Mouse (Mus musculus) MEL (cell line): Measurements from ENCODE around the gene Pik3cd. TPM values are rescaled to one million over a fixed set of nuclear protein-coding genes. Genes with fewer than 3 reads are reported as not detected.

Experiments
- BHLHE40 ChIP-seq: IDR thresholded peaks from 2 replicates; pipeline ENCODE4 v1.6.1; 2012; ENCODE audit warnings: low read depth, mild to moderate bottlenecking, inconsistent platforms, low read length, improper control_type of control experiment, borderline replicate concordance
- CHD1 ChIP-seq: IDR thresholded peaks from 2 replicates; pipeline ENCODE4 v1.6.1; 2012; ENCODE audit warnings: low read depth, mild to moderate bottlenecking, inconsistent platforms, low read length, improper control_type of control experiment
- CTCF ChIP-seq, 3 experiments: IDR thresholded peaks in 2 of 3; conservative IDR thresholded peaks in 1 of 3; 2 replicates each; pipeline ENCODE4 v1.5.1; 2011 to 2012; ENCODE audit warnings: low read length in 3 of 3, low read depth in 2 of 3, mild to moderate bottlenecking in 2 of 3, improper control_type of control experiment in 1 of 3, inconsistent platforms in 1 of 3, mixed read lengths in 1 of 3, moderate library complexity in 1 of 3; ENCODE audit not compliant: control insufficient read depth in 1 of 3, insufficient read depth in 1 of 3, poor library complexity in 1 of 3, severe bottlenecking in 1 of 3
- ELF1 ChIP-seq: IDR thresholded peaks from 2 replicates; pipeline ENCODE4 v1.6.1; 2014; ENCODE audit warnings: low read depth, mild to moderate bottlenecking, inconsistent platforms, low read length, improper control_type of control experiment, moderate library complexity
- EP300 ChIP-seq, 2 experiments: IDR thresholded peaks; 2 replicates each; pipeline ENCODE4 v1.6.1; 2011; ENCODE audit warnings: improper control_type of control experiment in 2 of 2, low read length in 2 of 2, low read depth in 1 of 2, mild to moderate bottlenecking in 1 of 2
- ETS1 ChIP-seq: IDR thresholded peaks from 2 replicates; pipeline ENCODE4 v1.6.1; 2012; ENCODE audit warnings: low read depth, mild to moderate bottlenecking, inconsistent platforms, low read length, improper control_type of control experiment, moderate library complexity
- GABPA ChIP-seq: IDR thresholded peaks from 2 replicates; pipeline ENCODE4 v1.6.1; 2012; ENCODE audit warnings: low read depth, mild to moderate bottlenecking, inconsistent platforms, low read length, improper control_type of control experiment, moderate library complexity
- GATA1 ChIP-seq: IDR thresholded peaks from 2 replicates; pipeline ENCODE4 v1.6.1; 2011; ENCODE audit warnings: low read depth, low read length, improper control_type of control experiment
- HCFC1 ChIP-seq: IDR thresholded peaks from 2 replicates; pipeline ENCODE4 v1.6.1; 2012; ENCODE audit warnings: low read depth, mild to moderate bottlenecking, inconsistent platforms, low read length, improper control_type of control experiment, moderate library complexity
- JUND ChIP-seq: IDR thresholded peaks from 2 replicates; pipeline ENCODE4 v1.6.1; 2011; ENCODE audit warnings: low read depth, mild to moderate bottlenecking, improper control_type of control experiment, low read length
- MEF2A ChIP-seq: IDR thresholded peaks from 2 replicates; pipeline ENCODE4 v1.6.1; 2014; ENCODE audit warnings: low read depth, mild to moderate bottlenecking, inconsistent platforms, low read length, improper control_type of control experiment; ENCODE audit not compliant: poor library complexity, insufficient replicate concordance, severe bottlenecking; ENCODE audit errors: extremely low read depth
- MYB ChIP-seq: IDR thresholded peaks from 2 replicates; pipeline ENCODE4 v1.6.1; 2011; ENCODE audit warnings: mild to moderate bottlenecking, low read depth, low read length, improper control_type of control experiment
- MYC ChIP-seq: IDR thresholded peaks from 2 replicates; pipeline ENCODE4 v1.6.1; 2011; ENCODE audit warnings: low read depth, mild to moderate bottlenecking, low read length, improper control_type of control experiment, moderate library complexity
- POLR2A ChIP-seq, 2 experiments: IDR thresholded peaks; 2 replicates each; pipeline ENCODE4 v1.6.1; 2011 to 2012; ENCODE audit warnings: low read length in 2 of 2, mild to moderate bottlenecking in 2 of 2, control low read depth in 1 of 2, improper control_type of control experiment in 1 of 2, low read depth in 1 of 2, moderate library complexity in 1 of 2; ENCODE audit not compliant: control insufficient read depth in 1 of 2, insufficient read depth in 1 of 2, poor library complexity in 1 of 2
- POLR2AphosphoS2 ChIP-seq: IDR thresholded peaks from 2 replicates; pipeline ENCODE4 v1.6.1; 2011; ENCODE audit warnings: low read length, improper control_type of control experiment
- POLR2AphosphoS5 ChIP-seq: IDR thresholded peaks from 2 replicates; pipeline ENCODE4 v1.6.1; 2012; ENCODE audit warnings: low read depth, borderline replicate concordance, mild to moderate bottlenecking, inconsistent platforms, low read length, moderate library complexity, mixed read lengths
- RAD21 ChIP-seq: IDR thresholded peaks from 2 replicates; pipeline ENCODE4 v1.6.1; 2011; ENCODE audit warnings: mild to moderate bottlenecking, low read depth, low read length, improper control_type of control experiment
- SMC3 ChIP-seq: IDR thresholded peaks from 2 replicates; pipeline ENCODE4 v1.6.1; 2011; ENCODE audit warnings: low read depth, low read length, improper control_type of control experiment
- TBP ChIP-seq: IDR thresholded peaks from 2 replicates; pipeline ENCODE4 v1.8.0; 2011; ENCODE audit warnings: low read depth, low read length, improper control_type of control experiment
- TCF12 ChIP-seq: IDR thresholded peaks from 2 replicates; pipeline ENCODE4 v1.6.1; 2014; ENCODE audit warnings: low read depth, mild to moderate bottlenecking, inconsistent platforms, low read length, improper control_type of control experiment, moderate library complexity
- UBTF ChIP-seq: IDR thresholded peaks from 2 replicates; pipeline ENCODE4 v1.6.1; 2012; ENCODE audit warnings: low read depth, mild to moderate bottlenecking, inconsistent platforms, low read length, improper control_type of control experiment, moderate library complexity, borderline replicate concordance; ENCODE audit not compliant: insufficient read depth
- USF1 ChIP-seq: IDR thresholded peaks from 2 replicates; pipeline ENCODE4 v1.6.1; 2014; ENCODE audit warnings: low read depth, mild to moderate bottlenecking, inconsistent platforms, low read length, improper control_type of control experiment, moderate library complexity
- ZC3H11A ChIP-seq: IDR thresholded peaks from 2 replicates; pipeline ENCODE4 v1.6.1; 2012; ENCODE audit warnings: low read depth, mild to moderate bottlenecking, inconsistent platforms, low read length, improper control_type of control experiment
- ZKSCAN1 ChIP-seq: IDR thresholded peaks from 2 replicates; pipeline ENCODE4 v1.6.1; 2012; ENCODE audit warnings: low read depth, mild to moderate bottlenecking, inconsistent platforms, low read length, improper control_type of control experiment, moderate library complexity
- ZNF384 ChIP-seq: IDR thresholded peaks from 2 replicates; pipeline ENCODE4 v1.6.1; 2012; ENCODE audit warnings: low read depth, mild to moderate bottlenecking, inconsistent platforms, low read length, improper control_type of control experiment
- polyA plus RNA-seq, 2 experiments: library from polyadenylated mRNA; stranded (reverse) in 1 of 2; unstranded in 1 of 2; fragments of >175 nt in 1 of 2; fragments of >200 nt in 1 of 2; gene quantifications; 2 replicates each; pipeline versions ENCODE4 v1.2.1 to v1.2.4; 2012; ENCODE audit warnings: low replicate concordance in 2 of 2, low read depth in 1 of 2; ENCODE audit not compliant: insufficient read length in 2 of 2, insufficient read depth in 1 of 2, missing spikeins in 1 of 2
- total RNA-seq: library from RNA; depleted of rRNA; stranded (reverse); fragments of 300-350 nt; gene quantifications from 2 replicates; pipeline ENCODE4 v1.2.3, GENCODE M21; 2012

The Pik3cd gene
- total and polyA plus RNA-seq, 3 experiments, result 45.9 to 152 (median 49.8) TPM

DNA sequence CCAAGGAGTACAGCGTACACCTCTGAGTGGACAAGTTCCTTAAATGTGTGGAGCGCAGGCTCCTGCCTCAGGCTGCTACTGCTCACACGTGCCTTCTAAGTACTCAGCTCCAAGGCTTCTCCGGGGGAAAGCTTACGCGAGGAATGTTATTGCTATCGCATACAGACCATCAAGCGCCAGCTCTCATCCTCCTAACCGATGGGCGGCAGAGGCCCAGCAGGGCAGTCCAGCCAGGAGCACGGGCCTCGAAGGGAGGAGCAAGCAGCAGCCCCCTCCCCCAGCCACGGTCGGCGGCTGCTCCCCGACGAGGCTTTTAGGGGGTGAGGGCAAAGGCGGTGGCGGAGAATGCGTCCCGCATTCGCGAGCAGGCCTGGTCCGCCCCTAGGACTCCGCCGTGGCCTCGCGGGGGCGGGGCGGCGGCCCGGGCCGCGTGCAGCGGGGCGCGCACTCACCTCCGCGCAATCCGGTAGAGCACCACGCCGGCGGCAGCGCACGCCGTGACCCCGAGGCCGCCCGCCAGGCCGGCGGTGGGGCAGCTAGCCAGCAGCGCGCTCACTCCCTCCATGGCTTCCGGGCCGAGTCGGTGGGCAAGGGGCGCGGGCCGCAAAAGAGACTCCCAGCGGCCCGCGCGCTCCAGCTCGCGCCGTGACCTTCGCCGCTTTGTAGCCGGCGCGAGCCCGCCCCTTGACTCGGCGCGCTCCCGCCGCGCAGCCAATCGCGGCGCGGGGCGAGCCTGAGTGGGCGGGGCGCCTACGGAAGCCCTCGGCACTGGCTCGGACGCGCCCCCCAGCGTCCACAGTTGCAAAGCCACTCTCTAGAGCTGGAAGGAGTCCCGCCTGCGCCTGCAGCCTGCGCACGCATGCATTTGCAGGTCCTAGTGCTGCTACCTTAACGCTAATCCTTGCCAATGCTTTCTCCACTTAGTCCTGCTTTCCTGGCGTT lies 35.3 kb upstream of the Pik3cd start, which contains the start of gene Tmem201 (continued):
- TF ChIP-seq ZC3H11A (no peak), ETS1 (0 out of 2 replicates have a peak, but pooled peaks have one; percentile 9), RAD21 (peak; percentile 26), ZKSCAN1 (no peak), POLR2AphosphoS2 (peak; percentile 53; the same call in 1 of the 2 replicates), POLR2AphosphoS5 (no peak), CHD1 (0 out of 2 replicates have a peak, but pooled peaks have one; percentile 33), MYB (no peak), MEF2A (no peak), JUND (no peak), SMC3 (peak; percentile 38), POLR2A (IDR thresholded peaks at IDR 0.05; ENCODE audit: control insufficient read depth in 1 of 2, insufficient read depth in 1 of 2, low read depth in 1 of 2, low read length in 2 of 2, poor library complexity in 1 of 2) (peak; percentile 79 to 89), TBP (peak; percentile 22; the same call in 1 of the 2 replicates), ELF1 (peak; percentile 67), TCF12 (no peak; the same call in 1 of the 2 replicates), HCFC1 (peak; percentile 64), EP300 (IDR thresholded peaks at IDR 0.05; ENCODE audit: low read depth in 1 of 2, low read length in 2 of 2) (no peak), GATA1 (no peak), BHLHE40 (0 out of 2 replicates have a peak, but pooled peaks have one; percentile 6), UBTF (no peak), USF1 (no peak), CTCF (IDR thresholded peaks at IDR 0.05 in 2 of 3, conservative IDR thresholded peaks at IDR 0.05 in 1 of 3; ENCODE audit: control insufficient read depth in 1 of 3, insufficient read depth in 1 of 3, low read depth in 2 of 3, low read length in 3 of 3, poor library complexity in 1 of 3, severe bottlenecking in 1 of 3) (peak; percentile 57 to 87 (median 84); a peak in 5 of 6 replicates), GABPA (no peak), MYC (peak; percentile 65; the same call in 1 of the 2 replicates), ZNF384 (no peak)
